Mouse (Mus musculus): ENCODE data around the gene Ms4a5.

DNA sequence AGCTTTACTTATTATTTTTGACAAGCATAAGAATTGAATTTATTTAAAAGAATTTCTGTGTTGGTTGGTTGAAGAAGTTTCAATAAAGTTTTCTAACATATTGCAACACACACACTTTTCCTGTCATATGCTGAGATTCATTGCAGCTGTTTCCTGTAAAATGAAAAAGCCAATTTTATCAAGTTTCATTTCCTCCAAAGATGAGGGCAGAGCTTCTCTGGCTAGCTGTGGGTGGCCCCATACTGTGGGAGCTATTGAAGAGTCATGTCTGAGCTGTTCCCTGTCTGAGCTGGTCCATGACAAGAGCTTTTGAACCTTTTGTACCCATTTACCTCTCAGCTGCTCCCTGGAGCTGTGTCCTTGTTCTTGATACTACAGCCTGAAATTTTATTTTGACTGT is 39.4 kb downstream of the Ms4a5 start:
- no peak for TF ChIP-seq CTCF (IDR thresholded peaks at IDR 0.05; ENCODE audit: borderline replicate concordance, insufficient read depth, low read length)
- no peak for TF ChIP-seq POLR2A (IDR thresholded peaks at IDR 0.05; ENCODE audit: low read depth, low read length)
